Mouse (Mus musculus): ENCODE results near the gene Gm38392.
"Not testable (repeated sequence)": the region's sequence is repeated elsewhere in the genome, so short reads cannot be mapped to it uniquely, and the experiment has no call there.

Gene Gm38392

DNA sequence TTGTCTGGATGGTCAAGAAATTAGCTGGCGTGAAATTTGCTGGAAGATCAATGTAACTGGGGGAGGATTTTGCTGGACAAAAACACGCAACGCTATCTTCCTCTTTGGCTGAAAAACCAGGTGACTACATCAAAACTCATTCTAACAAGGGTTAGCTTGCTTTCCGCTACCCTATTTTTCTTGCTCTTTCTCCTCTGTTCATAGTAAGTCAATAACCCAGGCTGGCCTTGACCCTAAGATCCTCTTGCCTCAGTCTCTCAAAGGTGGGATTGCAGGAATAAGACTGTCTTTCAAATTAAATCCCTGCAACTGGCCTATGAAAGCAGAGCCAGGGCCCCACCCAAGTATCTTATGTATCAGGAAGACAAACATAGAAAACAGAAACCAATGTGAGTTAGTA lies at the start of gene Gm38392:
Gene Gm38392 (minus strand): TSS at position 101 of the 400 bp plus-strand sequence.
- DNase-seq (ENCODE audit: low spot score), result no peak

DNA sequence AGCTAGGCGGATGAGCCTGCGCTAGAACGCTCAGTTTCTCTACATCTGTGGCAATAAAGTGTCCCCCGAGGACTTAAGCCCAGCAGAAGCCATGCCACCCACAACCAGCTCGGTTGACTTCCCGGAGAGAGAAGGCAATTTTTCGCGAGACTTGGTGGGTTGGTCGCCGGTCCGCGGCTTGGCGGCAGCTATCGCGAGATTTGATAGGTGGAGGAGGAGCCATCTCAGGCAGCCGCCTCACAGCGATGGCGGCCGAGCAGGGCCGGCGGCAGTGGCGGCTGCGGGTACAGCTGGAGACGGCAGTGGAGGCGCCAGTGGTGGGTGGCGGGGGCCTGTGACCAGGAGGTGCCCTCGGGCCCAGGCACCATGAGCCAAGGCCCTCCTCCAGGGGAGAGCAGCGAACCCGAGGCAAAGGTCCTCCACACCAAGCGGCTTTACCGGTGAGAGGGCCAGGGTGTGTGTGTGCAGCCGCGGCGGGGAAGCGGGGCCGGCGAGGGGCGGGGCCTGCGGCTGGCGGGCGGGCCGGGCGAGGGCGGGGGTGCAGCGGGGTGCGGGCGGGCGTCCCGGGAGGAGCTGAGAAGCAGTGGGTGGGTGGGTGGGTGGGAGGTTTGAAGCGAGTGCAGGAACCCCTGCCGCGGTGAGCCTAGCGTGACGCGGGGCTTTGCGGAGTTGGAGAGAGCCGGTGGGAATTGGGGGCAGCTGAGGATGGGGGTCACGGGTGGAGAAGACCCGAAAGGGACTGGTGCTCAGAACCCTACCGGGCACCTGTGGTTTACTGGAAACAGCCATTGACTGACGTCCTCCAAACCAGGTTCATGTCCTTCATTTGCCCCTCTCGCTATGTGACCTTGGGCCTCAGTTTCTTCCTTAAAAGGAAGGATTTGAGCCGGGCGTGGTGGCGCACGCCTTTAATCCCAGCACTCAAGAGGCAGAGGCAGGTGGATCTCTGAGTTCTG lies 49.3 kb upstream of the Gm38392 start, which contains the start of the genes Tmem79 and Smg5:
Gene Tmem79 (minus strand): TSS at position 91 of the 956 bp plus-strand sequence.
Gene Smg5 (plus strand): TSS at position 203 of the 956 bp plus-strand sequence.
- DNase-seq (ENCODE audit: low spot score), result peak; percentile 93

DNA sequence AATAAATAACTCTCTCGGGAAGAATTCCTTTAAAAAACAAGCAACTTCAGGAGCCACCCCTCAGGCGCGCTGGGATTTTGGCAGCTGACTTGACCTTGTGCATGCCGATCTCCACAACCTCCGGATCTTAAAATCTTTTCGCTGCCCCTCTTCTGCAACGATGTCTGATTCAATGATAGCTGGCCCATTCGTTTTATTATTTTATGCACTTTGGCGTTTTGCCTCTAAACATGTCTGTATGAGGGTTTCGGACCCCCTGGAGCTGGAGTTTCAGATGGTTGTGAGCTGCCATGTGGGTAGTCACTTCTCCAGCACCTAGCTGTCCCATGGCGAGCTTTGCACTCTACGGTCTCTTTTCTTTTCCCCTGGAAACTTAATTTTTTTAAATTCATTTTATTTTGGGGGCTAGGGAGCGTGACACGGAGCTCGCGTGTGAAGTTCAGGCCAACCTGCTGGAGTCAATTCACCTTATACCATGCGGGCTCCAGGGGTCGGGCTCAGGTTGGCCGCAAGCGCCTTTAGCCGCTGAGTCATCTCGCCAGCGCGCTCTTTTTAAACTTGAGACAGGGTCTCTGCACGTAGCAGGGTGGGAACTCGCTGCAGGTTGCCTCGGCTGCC lies 48.5 kb upstream of the Gm38392 start:
- DNase-seq (ENCODE audit: low spot score), result no peak

DNA sequence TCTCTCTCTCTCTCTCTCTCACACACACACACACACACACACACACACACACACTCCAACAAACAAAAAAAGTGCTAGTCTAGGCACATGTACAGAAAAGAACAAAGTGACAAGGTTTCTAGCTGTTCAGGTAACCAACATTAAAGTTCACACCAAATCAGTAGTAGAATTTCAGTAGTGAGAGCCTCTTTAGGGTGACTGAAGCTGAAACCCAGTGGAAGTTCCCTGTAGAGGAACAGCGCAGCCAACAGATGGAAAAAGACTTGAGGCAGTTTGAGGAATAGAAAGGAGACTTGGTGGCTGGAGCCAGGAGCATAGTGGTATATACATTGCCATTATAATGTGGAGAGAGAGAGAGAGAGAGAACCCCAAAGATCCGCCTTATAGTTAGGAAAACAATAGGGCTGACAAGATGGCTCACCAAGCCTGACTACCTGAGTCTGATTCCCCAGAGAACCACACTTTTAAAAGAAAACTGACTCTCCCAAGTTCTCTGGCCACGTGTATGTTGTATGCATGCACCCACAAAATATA lies 48.0 kb upstream of the Gm38392 start:
- DNase-seq (ENCODE audit: low spot score), result no peak

DNA sequence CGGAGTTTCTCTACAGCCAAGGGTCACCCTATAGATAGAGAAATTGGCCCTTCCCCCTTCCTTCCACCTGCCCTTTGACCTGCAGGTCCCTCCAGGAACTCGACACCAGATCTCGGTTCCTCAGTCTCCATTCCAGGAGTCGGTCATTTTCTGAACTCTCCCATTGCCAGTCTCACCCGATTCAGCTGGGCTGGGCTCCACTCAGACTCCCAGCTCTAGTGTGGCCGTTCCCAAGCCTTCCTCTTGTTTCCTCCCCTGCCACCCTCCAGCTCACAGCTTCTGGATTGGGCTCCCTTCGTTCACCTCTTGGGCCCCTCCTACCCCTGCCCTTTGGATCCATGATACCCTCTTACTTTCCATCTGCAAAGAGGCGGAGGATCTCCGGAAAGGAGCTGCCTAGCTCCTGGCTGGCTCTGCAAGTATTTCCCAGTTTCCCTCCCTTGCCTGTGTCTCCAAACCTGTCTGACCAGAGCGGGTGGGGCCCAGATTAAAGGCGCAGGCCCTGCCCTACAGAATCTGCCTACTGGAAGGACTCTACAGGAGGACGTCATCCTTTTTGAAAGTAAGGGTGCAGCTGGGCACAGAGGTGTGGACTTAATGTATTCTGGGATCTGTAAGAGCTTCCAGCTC lies 47.1 kb upstream of the Gm38392 start:
- no peak for DNase-seq (ENCODE audit: low spot score)

DNA sequence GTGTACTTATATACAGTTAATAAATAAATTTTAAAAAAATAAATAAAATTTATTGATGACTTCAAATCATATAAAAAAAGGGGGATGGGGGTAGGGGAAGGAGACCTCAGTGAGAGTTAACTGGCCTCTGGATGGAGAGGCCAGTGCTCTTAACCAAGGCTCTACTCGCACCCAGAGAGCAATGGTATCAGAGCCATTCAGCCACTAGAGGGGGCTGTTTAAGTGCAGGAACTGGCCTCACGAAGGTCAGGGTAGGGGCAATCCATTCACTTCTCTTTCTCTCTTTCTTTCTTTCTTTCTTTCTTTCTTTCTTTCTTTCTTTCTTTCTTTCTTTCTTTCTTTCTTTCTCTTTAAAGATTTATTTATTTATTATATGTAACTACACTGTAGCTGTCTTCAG lies 44.3 kb upstream of the Gm38392 start:
- DNase-seq (ENCODE audit: low spot score), result no peak

DNA sequence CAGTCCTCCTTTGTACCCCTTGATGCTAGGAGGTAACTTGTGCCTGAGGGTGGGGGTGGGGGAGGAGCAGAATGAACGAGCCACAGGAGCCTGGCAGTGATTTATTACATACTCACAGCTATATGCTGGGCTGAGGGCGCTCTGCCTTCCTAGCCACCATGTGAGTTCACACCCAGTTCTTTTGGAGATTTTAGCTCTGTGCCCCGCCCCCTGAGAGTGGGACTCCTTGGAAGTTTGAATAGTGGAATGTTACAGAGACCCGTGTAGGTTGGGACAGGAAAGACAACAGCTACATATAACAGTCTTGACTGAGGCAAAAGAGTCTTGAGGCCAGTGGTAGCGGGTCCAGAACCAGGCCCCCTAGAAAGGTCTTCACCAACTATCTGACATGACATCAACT lies 41.9 kb upstream of the Gm38392 start:
- DNase-seq (ENCODE audit: low spot score), result no peak

DNA sequence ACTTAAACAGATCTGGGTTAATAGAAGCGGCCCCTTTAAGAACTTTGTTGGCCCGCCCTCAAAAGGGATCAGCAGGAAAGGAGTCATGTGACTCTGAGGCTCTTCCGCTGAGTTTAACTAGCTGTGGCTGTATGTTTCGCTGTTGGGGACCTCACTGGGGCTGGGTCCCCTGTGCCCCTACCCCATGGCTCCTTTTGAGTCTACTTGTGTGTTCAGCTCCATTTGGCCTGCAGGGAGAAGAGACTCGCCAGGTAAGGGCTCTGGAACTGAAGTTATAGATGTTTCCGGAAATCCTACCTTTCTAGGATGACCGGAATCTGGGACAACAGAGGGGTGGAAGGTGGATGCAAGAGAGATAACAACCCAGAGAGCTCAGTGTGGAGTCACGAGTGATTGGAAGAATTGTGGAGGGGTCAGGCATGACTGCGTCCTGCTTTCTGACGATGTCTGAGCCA lies 38.0 kb upstream of the Gm38392 start, which contains the start of gene Glmp:
Gene Glmp (plus strand): TSS at position 73 of the 455 bp plus-strand sequence.
- DNase-seq (ENCODE audit: low spot score), result no peak

DNA sequence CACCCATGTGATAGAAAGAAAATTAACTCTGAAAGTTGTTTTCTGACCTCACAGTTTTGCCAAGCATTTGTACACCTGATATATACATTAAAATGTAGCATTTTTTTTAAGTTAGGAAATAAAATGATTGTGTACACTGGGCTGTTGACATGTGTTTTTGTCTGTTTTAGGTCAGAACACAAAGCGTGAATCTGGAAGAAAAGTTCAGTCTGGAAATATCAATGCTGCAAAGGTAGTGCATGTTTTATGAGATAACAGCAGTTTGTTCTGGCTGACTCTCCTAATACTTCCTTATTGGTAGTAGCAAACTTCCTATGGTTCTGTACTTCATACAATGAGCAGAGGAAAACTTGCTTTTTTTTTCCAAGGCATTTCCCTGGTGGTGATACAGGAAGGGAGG lies 12.2 kb upstream of the Gm38392 start:
- no peak for DNase-seq (ENCODE audit: low spot score)

DNA sequence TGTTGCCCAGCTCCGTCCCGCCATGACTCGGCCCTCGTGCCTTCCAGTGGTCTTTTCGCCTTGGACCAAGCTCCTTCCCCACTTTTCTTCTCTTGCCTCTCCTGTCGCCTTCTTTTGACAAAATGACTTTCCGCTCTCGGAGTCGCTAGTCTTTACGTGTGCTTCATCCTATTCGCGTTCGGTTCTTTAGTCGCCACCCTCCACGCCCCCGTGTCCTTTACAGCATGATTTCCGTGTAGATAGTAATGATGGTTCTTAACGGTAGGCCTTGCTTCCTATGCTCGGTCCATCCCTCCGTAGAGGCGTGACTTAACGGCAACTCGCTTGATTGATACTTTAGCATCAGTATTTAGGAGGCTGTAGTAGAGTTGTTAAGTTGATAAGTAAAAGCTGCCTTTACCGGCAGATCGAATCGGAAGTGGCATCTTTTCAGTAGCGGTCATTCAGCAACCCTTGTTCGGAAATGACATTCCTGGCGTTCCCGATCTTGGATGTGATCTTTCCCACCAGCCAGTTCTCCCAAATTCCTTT lies 10.4 kb upstream of the Gm38392 start:
- peak; percentile 8 for DNase-seq (ENCODE audit: low spot score)

DNA sequence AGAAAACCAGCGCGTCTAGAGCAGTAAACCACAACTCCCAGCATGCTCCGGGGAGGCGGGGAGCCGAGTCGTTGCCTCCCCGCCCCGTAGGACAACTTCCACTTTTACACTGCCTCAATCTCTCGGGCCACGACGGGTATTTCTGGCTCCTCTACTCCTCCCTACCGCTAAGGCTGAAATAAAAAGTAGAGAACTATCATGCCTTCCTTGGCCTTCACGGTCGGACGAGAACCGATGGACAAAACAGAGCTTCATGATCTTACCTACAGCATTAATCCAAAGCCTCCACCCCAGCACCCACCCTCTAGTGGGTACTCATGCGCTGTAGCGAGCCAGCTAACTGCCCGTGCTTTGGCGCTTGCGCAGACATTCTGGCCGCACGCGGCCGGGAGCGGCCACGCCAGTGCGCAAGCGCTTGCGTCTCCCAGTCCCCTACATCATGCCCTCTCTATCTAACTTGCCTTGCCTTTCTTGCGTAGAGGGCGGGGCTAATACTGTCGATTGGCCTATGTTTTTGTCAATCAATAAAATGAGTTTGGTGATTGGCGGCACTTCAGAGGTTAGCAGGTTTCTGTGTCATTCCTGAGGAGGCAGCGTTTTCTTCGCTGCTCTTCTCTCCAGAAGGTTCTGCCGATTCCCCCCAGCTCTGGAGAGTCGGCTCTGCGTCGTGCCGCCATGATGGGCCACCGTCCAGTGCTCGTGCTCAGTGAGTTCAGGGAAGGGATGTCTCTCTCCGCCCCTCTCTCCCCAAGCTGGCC lies 9.7 kb upstream of the Gm38392 start, which contains the start of the genes Tsacc and Cct3:
Gene Tsacc (minus strand): TSS at position 439 of the 758 bp plus-strand sequence.
Gene Cct3 (plus strand): TSS at position 556 of the 758 bp plus-strand sequence.
- peak; percentile 96 for DNase-seq (ENCODE audit: low spot score)

DNA sequence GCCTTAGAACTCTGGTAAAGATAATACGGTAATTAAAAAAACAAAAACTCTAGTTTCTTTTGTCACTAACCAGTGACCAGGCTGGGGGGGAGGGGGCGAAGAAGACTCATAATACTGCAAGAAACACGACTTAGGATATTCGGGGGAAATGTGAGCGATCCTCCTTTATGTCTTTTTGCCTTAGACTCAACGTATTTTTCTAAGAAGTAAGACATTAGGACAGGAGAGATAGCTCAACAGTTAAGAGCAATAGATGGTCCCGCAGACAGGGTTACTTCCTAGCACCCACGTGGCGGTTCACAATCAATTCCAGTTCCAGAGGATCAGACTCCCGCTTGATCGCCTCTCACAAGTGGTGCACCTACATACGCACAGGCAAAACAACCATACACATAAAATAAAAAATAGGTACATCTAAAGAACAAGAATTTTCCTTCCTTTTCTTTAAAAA lies 9.1 kb upstream of the Gm38392 start:
- no peak for DNase-seq (ENCODE audit: low spot score)

DNA sequence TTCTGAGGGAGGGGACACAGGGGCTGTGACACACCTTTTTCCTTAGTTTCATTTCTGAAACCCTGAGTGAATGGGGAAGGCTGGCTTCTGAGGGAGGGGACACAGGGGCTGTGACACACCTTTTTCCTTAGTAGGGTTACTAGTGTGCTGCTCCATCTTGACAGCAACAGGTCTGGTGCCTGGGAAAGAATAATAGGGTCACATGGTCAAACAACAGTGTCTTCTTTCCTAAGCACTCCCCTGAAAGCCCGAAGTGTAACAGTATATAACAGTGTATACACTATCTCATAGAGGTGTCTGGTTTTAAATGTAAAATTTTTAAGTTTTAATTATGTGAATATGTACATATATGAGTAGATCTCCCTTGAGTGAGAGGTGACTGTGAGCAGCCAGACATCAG lies 8.3 kb upstream of the Gm38392 start:
- DNase-seq (ENCODE audit: low spot score), result not testable (repeated sequence)

DNA sequence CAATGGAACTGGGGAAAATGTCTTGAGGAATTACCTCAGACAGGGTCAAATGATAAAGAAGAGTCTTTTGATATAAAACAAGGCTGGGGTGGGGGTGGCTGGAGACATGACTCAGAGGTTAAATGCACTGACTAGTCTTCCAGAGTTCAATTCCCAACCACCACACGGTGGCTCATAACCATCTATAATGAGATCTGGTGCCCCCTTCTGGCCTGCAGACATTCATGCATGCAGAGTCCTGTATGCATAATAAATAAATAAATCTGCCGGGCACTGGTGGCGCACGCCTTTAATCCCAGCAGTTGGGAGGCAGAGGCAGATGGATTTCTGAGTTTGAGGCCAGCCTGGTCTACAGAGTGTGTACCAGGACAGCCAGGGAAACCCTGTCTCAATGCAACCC lies 5.0 kb upstream of the Gm38392 start:
- no peak for DNase-seq (ENCODE audit: low spot score)

DNA sequence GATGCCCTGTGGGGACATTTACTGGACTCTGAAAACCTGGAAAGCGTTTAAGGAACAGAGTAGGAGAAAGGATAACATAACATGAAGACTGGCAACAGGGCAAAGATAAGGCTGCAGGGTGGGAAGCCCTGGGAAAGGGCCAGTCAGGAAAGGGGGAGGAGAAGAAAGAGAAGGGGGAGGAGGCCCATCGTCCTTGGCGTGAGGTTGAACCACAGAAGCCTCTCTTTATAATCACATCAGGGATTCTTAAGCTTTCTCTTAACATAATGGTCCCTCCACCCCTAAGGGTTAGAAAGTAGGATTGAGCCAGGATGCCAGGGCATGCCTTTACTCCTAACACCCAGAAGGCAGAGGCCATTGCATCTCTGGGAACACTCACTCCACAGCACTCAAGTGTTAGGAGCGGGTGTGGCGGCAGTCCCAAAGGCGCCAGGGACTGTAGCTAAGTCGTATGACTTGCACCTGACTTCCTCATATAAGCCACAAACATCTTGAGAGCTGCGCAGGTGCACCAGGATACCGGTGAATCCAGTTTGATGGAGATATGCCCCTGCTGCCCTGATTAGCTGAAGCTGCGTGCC lies 1.2 kb upstream of the Gm38392 start:
- not testable (repeated sequence) for DNase-seq (ENCODE audit: low spot score)

DNA sequence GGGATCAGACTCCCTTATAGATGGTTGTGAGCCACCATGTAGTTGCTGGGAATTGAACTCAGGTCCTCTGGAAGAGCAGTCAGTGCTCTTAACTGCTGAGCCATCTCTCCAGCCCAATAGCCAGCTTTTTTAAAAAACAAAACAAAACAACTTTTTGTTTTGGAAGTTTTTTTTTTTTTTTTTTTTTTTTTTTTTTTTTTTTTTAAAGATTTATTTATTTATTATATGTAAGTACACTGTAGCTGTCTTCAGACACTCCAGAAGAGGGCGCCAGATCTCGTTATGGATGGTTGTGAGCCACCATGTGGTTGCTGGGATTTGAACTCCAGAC lies 1.5 kb downstream of the Gm38392 start:
- DNase-seq (ENCODE audit: low spot score), result not testable (repeated sequence)

DNA sequence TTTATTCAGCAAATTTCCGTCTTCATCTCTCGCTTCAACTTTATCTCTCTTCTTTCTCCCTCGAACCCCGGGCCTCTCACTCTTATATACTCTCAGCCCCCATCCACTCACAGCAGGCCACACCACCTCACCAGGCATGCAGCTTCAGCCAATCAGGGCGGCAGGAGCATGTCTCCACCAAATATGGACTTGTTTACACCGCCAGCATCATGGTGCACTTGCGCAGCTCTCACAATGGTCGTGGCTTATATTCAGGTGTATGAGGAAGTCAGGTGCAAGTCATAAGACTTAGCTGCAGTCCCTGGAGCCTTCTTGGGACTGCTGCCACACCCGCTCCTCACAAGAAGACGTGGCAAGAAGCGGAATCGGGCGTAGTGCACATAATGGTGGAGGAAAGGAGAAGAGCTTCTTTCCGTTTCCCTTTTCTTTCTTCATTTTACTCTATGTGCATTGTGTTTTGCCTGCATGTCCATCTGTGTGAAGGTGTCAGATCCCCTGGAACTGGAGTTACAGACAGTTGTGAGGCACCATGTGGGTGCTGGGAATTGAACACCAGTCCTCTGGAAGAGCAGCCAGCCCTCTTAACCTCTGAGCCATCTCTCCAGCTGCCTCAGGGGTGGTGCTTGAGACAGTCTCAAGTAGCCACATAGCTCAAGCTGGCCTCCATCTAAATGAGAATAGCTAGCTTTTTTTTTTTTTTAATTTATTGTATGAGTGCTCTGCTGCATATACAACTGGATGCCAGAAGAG lies 2.0 kb downstream of the Gm38392 start:
- DNase-seq (ENCODE audit: low spot score), result not testable (repeated sequence)

DNA sequence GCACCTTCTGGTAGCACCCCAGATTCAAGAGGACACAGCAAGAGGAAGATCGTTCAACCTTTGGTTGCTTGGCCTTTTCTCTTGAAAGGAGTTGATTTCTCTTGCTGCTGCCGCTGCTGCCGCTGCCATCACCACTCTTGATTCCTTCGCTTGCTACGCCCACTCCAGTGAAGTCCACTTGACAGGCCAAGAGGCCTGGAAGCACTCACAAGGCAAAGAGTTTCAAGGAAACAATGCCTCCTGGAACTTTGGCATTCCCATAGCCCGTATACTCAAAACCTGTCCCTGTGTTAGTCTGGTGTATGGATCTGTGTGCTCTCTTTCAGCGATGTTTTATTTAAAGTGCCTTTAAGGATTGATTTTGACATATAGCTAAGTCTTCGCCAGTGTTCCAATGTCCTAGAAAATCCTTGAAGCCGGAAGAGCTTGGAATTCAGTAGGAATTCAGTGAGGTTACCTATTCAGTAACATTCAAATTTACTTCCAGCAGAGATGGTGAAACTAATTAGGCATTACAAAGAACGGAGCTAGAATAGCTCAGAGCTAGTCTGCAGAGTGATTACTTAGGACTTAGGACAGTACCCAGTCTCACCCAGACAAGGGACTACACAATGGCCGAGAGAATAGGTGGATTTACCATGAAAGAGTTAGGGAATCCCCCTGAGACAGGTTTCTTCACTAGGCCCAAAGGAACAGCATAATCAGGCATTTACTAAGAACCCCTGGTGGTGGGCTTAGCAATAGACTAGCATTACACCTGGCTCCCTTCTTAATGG lies 5.7 kb downstream of the Gm38392 start:
- DNase-seq (ENCODE audit: low spot score), result not testable (repeated sequence)

DNA sequence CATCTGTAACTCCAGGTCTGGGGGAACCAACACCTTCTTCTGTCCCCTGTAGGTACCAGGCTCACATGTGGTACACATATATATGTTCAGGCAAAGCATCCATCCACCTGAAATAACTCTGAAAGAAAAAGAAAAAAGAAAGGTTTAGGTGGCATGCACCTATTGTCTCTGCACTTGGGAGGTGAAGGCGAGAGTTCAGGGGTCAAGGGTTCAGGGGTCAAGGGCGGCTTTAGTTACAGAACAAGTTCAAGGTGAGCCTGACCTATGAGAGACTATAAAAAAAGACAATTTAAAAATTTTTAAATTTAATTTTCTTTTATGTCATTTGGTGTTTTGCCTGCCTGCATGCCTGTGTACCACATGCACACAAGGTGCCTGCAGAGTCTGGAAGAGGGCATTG lies 7.0 kb downstream of the Gm38392 start:
- no peak for DNase-seq (ENCODE audit: low spot score)
